Mouse (Mus musculus): ENCODE measurements at regions not wholly inside any gene's neighbourhood (a gene's known extent, or its start where the extent isn't known, plus 50 kb on each side); places are given as distances from the start of the nearest gene placed in this dataset.

GRCm38 (mm10) chr6:84328030-84328390 lies 265.7 kb downstream of the Cyp26b1 start:
- H3K9ac ChIP-seq (ENCODE audit: control insufficient read depth, low read depth, low read length, poor library complexity, severe bottlenecking) = no peak overlapping the region
- no peak overlapping the region for H3K27ac ChIP-seq (ENCODE audit: control insufficient read depth, low read depth, low read length)
- no peaks in the 10 kb centered on the region for H3K4me1 ChIP-seq (ENCODE audit: control insufficient read depth in 1 of 2, insufficient read depth in 2 of 2, low read length in 2 of 2)
- H3K27me3 ChIP-seq (ENCODE audit: control insufficient read depth in 1 of 2, insufficient read depth in 2 of 2, low read length in 2 of 2) = no peaks in the 10 kb centered on the region
- no peak overlapping the region for H3K4me3 ChIP-seq (ENCODE audit: control insufficient read depth in 1 of 2, insufficient read depth in 1 of 2, low read depth in 2 of 2, low read length in 2 of 2)
- no peaks in the 10 kb centered on the region for H3K36me3 ChIP-seq (ENCODE audit: control insufficient read depth in 1 of 2, insufficient read depth in 2 of 2, low read length in 2 of 2)
- TF ChIP-seq EP300 (IDR thresholded peaks at IDR 0.05; ENCODE audit: low read depth in 1 of 2, low read length in 2 of 2) (peak; percentile 43 to 67), MYB (IDR thresholded peaks at IDR 0.05; ENCODE audit: low read depth, low read length) (no peak), SIN3A (IDR thresholded peaks at IDR 0.05; ENCODE audit: low read length) (no peak), ZC3H11A (IDR thresholded peaks at IDR 0.05; ENCODE audit: low read depth, low read length) (no peak), JUND (IDR thresholded peaks at IDR 0.05; ENCODE audit: low read depth, low read length) (no peak), CTCF (IDR thresholded peaks at IDR 0.05 in 2 of 3, conservative IDR thresholded peaks at IDR 0.05 in 1 of 3; ENCODE audit: control insufficient read depth in 1 of 3, insufficient read depth in 1 of 3, low read depth in 2 of 3, low read length in 3 of 3, poor library complexity in 1 of 3, severe bottlenecking in 1 of 3) (no peak), ZKSCAN1 (IDR thresholded peaks at IDR 0.05; ENCODE audit: low read depth, low read length) (no peak), UBTF (IDR thresholded peaks at IDR 0.05; ENCODE audit: borderline replicate concordance, insufficient read depth, low read depth, low read length) (no peak), RAD21 (IDR thresholded peaks at IDR 0.05; ENCODE audit: low read depth, low read length) (no peak), RCOR1 (IDR thresholded peaks at IDR 0.05; ENCODE audit: low read depth, low read length) (no peak), CHD2 (IDR thresholded peaks at IDR 0.05; ENCODE audit: low read length) (no peak), ELF1 (IDR thresholded peaks at IDR 0.05; ENCODE audit: low read depth, low read length) (no peak), TCF12 (IDR thresholded peaks at IDR 0.05; ENCODE audit: low read depth, low read length) (no peak), TAL1 (IDR thresholded peaks at IDR 0.05; ENCODE audit: low read length) (peak; percentile 74), ETS1 (IDR thresholded peaks at IDR 0.05; ENCODE audit: low read depth, low read length) (no peak), ZNF384 (IDR thresholded peaks at IDR 0.05; ENCODE audit: low read depth, low read length) (no peak), GATA1 (IDR thresholded peaks at IDR 0.05; ENCODE audit: low read depth, low read length) (peak; percentile 35; the same call in 1 of the 2 replicates), GABPA (IDR thresholded peaks at IDR 0.05; ENCODE audit: low read depth, low read length) (no peak), MAFK (IDR thresholded peaks at IDR 0.05; ENCODE audit: borderline replicate concordance, low read depth, low read length) (no peak), HCFC1 (IDR thresholded peaks at IDR 0.05; ENCODE audit: low read depth, low read length) (no peak), CHD1 (IDR thresholded peaks at IDR 0.05; ENCODE audit: low read depth, low read length) (no peak)
- H3K9me3 ChIP-seq (replicated peaks; ENCODE audit: insufficient read depth, low read length) = no peaks in the 10 kb centered on the region
- no peaks in the 10 kb centered on the region for H3K79me2 ChIP-seq (ENCODE audit: control insufficient read depth, insufficient read depth, low read length, poor library complexity)
- DNase-seq (ENCODE audit: low read depth, low spot score) = peak; percentile 47
